Mouse (Mus musculus) heart, postnatal 0 days (tissue): ENCODE results near the gene Pdia6. TPM values are rescaled to one million over a fixed set of nuclear protein-coding genes. Genes with fewer than 3 reads are reported as not detected.

Experiments
- ATAC-seq: fragments of 200-750 bp; cut with Nextera tagmentation; 2 replicates; pipeline ENCODE4 v1.8.0; 2017; ENCODE audit warnings: low read depth, moderate number of reproducible peaks, moderate library complexity; ENCODE audit not compliant: insufficient read depth
- DNase-seq: peaks from one replicate; pipeline ENCODE4 v3.0.0-alpha.2; 2016; ENCODE audit warnings: low spot score
- H3K27ac ChIP-seq: fragments of 300-500 bp; sonication (generic); 2 replicates; pipeline ENCODE4 v1.5.1; 2014; ENCODE audit warnings: low read depth, mild to moderate bottlenecking
- H3K27me3 ChIP-seq: fragments of 300-500 bp; sonication (generic); 2 replicates; pipeline ENCODE4 v1.6.1; 2014; ENCODE audit warnings: low read length, mixed read lengths; ENCODE audit not compliant: control insufficient read depth, insufficient read depth
- H3K36me3 ChIP-seq: fragments of 300-500 bp; sonication (generic); replicated peaks from 2 replicates; pipeline ENCODE4 v1.6.1; 2014; ENCODE audit warnings: low read length, mixed read lengths; ENCODE audit not compliant: control insufficient read depth, insufficient read depth
- H3K4me1 ChIP-seq: fragments of 300-500 bp; sonication (generic); 2 replicates; pipeline ENCODE4 v1.6.1; 2014; ENCODE audit warnings: antibody characterized with exemption; ENCODE audit not compliant: control insufficient read depth, insufficient read depth
- H3K4me2 ChIP-seq: fragments of 300-500 bp; sonication (generic); 2 replicates; pipeline ENCODE4 v1.6.1; 2014; ENCODE audit warnings: low read depth, mild to moderate bottlenecking, low read length, moderate library complexity
- H3K4me3 ChIP-seq: fragments of 300-500 bp; sonication (generic); 2 replicates; pipeline ENCODE4 v1.5.1; 2014; ENCODE audit warnings: low read depth, low read length
- H3K9ac ChIP-seq: fragments of 300-500 bp; sonication (generic); replicated peaks from 2 replicates; pipeline ENCODE4 v1.6.1; 2014; ENCODE audit warnings: low read depth, low read length, mixed read lengths
- H3K9me3 ChIP-seq: fragments of 300-500 bp; sonication (generic); replicated peaks from 2 replicates; pipeline ENCODE4 v1.6.1; 2016; ENCODE audit warnings: low read length; ENCODE audit not compliant: control insufficient read depth
- CTCF ChIP-seq: IDR thresholded peaks from 2 replicates; pipeline ENCODE4 v1.5.1; 2016; ENCODE audit warnings: antibody characterized with exemption, control low read depth, low read depth
- EP300 ChIP-seq: IDR thresholded peaks from 2 replicates; pipeline ENCODE4 v1.6.1; 2016; ENCODE audit warnings: antibody characterized with exemption, low read depth
- WGBS: fragments of 180-500 bp; shearing (Covaris S2); extraction: QIAGEN DNeasy Blood & Tissue Kit; methylation state at CpG from one replicate; pipeline ENCODE4 v1.1.7; 2014; 5-methylcytosine and 5-hydroxymethylcytosine counted together
- polyA plus RNA-seq: library from polyadenylated mRNA; unstranded; fragments of >200 nt; fragmentation: Nextera tagmentation; extraction: Ambion mirVana; gene quantifications from 2 replicates; pipeline ENCODE4 v1.2.1, GENCODE M21; 2015
- total RNA-seq: library from RNA; depleted of rRNA; stranded (reverse); fragments of >200 nt; gene quantifications from 2 replicates; pipeline ENCODE4 v1.2.3, GENCODE M21; 2014; ENCODE audit warnings: low replicate concordance

The Pdia6 gene
- total and polyA plus RNA-seq, 2 experiments from 2014 or later: 52.7 to 129 TPM

GRCm38 (mm10) chr12:17289060-17289459 is 22.7 kb downstream of the Pdia6 start:
- H3K9me3 ChIP-seq: no peaks in the 10 kb centered on the region
- peaks cover 16% of the 10 kb centered on the region; the same call in 1 of the 2 replicates for H3K4me1 ChIP-seq
- no peak overlapping the region for H3K4me2 ChIP-seq
- WGBS: 51% methylated on average over 2 of the region's 2 CpGs
- no peak overlapping the region for H3K4me3 ChIP-seq
- TF ChIP-seq EP300: no peak
- TF ChIP-seq CTCF: no peak
- peaks cover 12% of the 10 kb centered on the region for H3K36me3 ChIP-seq
- H3K27ac ChIP-seq: no peak overlapping the region
- no peak overlapping the region for H3K9ac ChIP-seq
- no peak for ATAC-seq
- H3K27me3 ChIP-seq: no peaks in the 10 kb centered on the region
- DNase-seq: no peak

GRCm38 (mm10) chr12:17289913-17290312 is 23.6 kb downstream of the Pdia6 start:
- WGBS: 32% methylated on average over 2 of the region's 2 CpGs
- no peaks in the 10 kb centered on the region for H3K27me3 ChIP-seq
- H3K9ac ChIP-seq: no peak overlapping the region
- no peak overlapping the region for H3K4me2 ChIP-seq
- no peak overlapping the region for H3K27ac ChIP-seq
- TF ChIP-seq EP300 (no peak), CTCF (no peak)
- no peak for DNase-seq
- H3K9me3 ChIP-seq: no peaks in the 10 kb centered on the region
- H3K4me1 ChIP-seq: peaks cover 16% of the 10 kb centered on the region; the same call in 1 of the 2 replicates
- H3K4me3 ChIP-seq: no peak overlapping the region
- peaks cover 4% of the 10 kb centered on the region for H3K36me3 ChIP-seq
- ATAC-seq: 0 out of 2 replicates have a peak, but pooled peaks have one; percentile 29

- no peak for ATAC-seq
- 49% methylated on average over 4 of the region's 4 CpGs for WGBS
These were observed 24.2 kb downstream of the Pdia6 start for GRCm38 (mm10) chr12:17290569-17290968.

GRCm38 (mm10) chr12:17296899-17297298 is 30.6 kb downstream of the Pdia6 start:
- H3K27me3 ChIP-seq: no peaks in the 10 kb centered on the region
- H3K4me2 ChIP-seq: no peak overlapping the region
- no peak overlapping the region for H3K9ac ChIP-seq
- ATAC-seq (no peak), DNase-seq (no peak)
- H3K4me3 ChIP-seq: no peak overlapping the region
- no peaks in the 10 kb centered on the region for H3K4me1 ChIP-seq
- H3K27ac ChIP-seq: no peak overlapping the region
- H3K36me3 ChIP-seq: no peaks in the 10 kb centered on the region
- WGBS: 64% methylated on average over 2 of the region's 2 CpGs
- no peaks in the 10 kb centered on the region for H3K9me3 ChIP-seq
- TF ChIP-seq EP300 (no peak), CTCF (no peak)

More at GRCm38 (mm10) chr12:17290569-17290968, 24.2 kb downstream of the Pdia6 start:
- TF ChIP-seq CTCF (no peak), EP300 (no peak)
- H3K4me2 ChIP-seq: no peak overlapping the region
- H3K27me3 ChIP-seq: no peaks in the 10 kb centered on the region
- H3K27ac ChIP-seq: no peak overlapping the region
- no peak for DNase-seq
- peaks cover 16% of the 10 kb centered on the region; the same call in 1 of the 2 replicates for H3K4me1 ChIP-seq
- H3K4me3 ChIP-seq: no peak overlapping the region
- H3K36me3 ChIP-seq: no peaks in the 10 kb centered on the region
- no peaks in the 10 kb centered on the region for H3K9me3 ChIP-seq
- no peak overlapping the region for H3K9ac ChIP-seq

- no peak for TF ChIP-seq CTCF
- TF ChIP-seq EP300: no peak
- 79% methylated on average over 1 of the region's 1 CpGs for WGBS
- H3K9me3 ChIP-seq: no peaks in the 10 kb centered on the region
- H3K27me3 ChIP-seq: no peaks in the 10 kb centered on the region
- H3K9ac ChIP-seq: no peak overlapping the region
- no peak for ATAC-seq
- no peak overlapping the region for H3K4me3 ChIP-seq
- H3K27ac ChIP-seq: no peak overlapping the region
- H3K4me2 ChIP-seq: no peak overlapping the region
- H3K4me1 ChIP-seq: no peaks in the 10 kb centered on the region
- no peaks in the 10 kb centered on the region for H3K36me3 ChIP-seq
- DNase-seq: no peak
These were observed 33.6 kb downstream of the Pdia6 start for GRCm38 (mm10) chr12:17299902-17300301.

- WGBS: 68% methylated on average over 7 of the region's 7 CpGs
- ATAC-seq: no peak
- Histone ChIP-seq H3K4me1 (no peaks in the 10 kb centered on the region), H3K9me3 (no peaks in the 10 kb centered on the region), H3K36me3 (no peaks in the 10 kb centered on the region), H3K4me2 (no peak overlapping the region), H3K27ac (no peak overlapping the region), H3K4me3 (no peak overlapping the region), H3K9ac (no peak overlapping the region), H3K27me3 (no peaks in the 10 kb centered on the region)
- no peak for DNase-seq
- no peak for TF ChIP-seq CTCF
- no peak for TF ChIP-seq EP300
These were observed 39.1 kb downstream of the Pdia6 start for GRCm38 (mm10) chr12:17305445-17305844.
